Mouse (Mus musculus): ENCODE measurements at regions not wholly inside any gene's neighbourhood (a gene's known extent, or its start where the extent isn't known, plus 50 kb on each side); places are given as distances from the start of the nearest gene placed in this dataset.

DNA sequence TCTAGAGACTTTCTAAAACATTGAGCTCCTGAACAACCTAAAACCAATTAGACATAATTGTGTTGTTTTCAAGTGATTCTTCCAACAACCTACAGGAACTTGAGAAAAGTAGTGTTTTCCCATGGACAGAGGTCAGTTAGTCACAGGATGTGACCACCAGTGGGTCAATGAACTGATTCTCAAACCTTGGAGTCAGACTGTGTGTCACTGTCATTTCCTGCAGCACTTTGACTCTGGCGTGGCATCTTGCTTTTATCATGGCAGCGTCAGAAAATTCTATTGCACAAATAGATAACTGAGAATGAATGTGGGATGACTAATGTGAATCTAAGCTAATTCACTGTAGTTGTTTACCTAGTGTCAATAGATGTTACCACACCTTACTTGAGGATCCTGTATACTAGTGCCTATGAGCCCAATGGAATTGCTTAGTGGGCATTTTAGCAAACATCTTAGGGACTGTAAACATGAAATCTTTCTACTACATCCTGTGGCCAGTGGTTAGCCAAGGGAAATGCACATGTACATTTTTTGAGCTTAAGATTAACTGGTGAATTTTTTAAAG is 150.6 kb upstream of the Fam84a start:
- TF ChIP-seq GATA1 (IDR thresholded peaks at IDR 0.05; ENCODE audit: borderline replicate concordance, low read length) = no peak
- no peak for TF ChIP-seq FLI1 (IDR thresholded peaks at IDR 0.05; ENCODE audit: low read length)

Measured in megakaryocyte, embryonic 14.5 days (primary cell).